Mouse (Mus musculus): ENCODE data around the gene Tpd52l1. TPM values are rescaled to one million over a fixed set of nuclear protein-coding genes. Genes with fewer than 3 reads are reported as not detected.

Tpd52l1 gene
- polyA plus RNA-seq (2014; fragmentation: Illumina TruSeq; extraction: RNeasy Lipid Tissue Mini Kit (QIAGEN cat#74804); ENCODE audit: insufficient read depth, low read depth, low replicate concordance) = 2.5 TPM

GRCm38 (mm10) chr10:31445291-31446124, at the start of gene Tpd52l1:
Gene Tpd52l1, minus strand, starts transcription at chr10:31445958.

GRCm38 (mm10) chr10:31312865-31313848, 132.6 kb downstream of the Tpd52l1 start, which contains the start of gene Hddc2:
Gene Hddc2, plus strand, starts transcription at chr10:31313383.

Other genes with a start within 250 kb of the Tpd52l1 start
- gene Hddc2, start 132.6 kb downstream of the Tpd52l1 start, polyA plus RNA-seq (2014; fragmentation: Illumina TruSeq; extraction: RNeasy Lipid Tissue Mini Kit (QIAGEN cat#74804); ENCODE audit: insufficient read depth, low read depth, low replicate concordance) = 15.9 TPM
- gene Rnf217, start 163.2 kb upstream of the Tpd52l1 start, polyA plus RNA-seq (2014; fragmentation: Illumina TruSeq; extraction: RNeasy Lipid Tissue Mini Kit (QIAGEN cat#74804); ENCODE audit: insufficient read depth, low read depth, low replicate concordance) = 2.0 TPM